Mouse (Mus musculus) bone marrow macrophage, adult 2 months (primary cell): ENCODE measurements at regions not wholly inside any gene's neighbourhood (a gene's known extent, or its start where the extent isn't known, plus 50 kb on each side); places are given as distances from the start of the nearest gene placed in this dataset.

Source experiments
- H3K27ac ChIP-seq: 2 replicates; pipeline ENCODE4 v1.5.1; 2012; ENCODE audit warnings: low read depth, low read length; ENCODE audit not compliant: insufficient read depth
- H3K4me1 ChIP-seq: 2 replicates; pipeline ENCODE4 v1.6.1; 2012; ENCODE audit warnings: low read length; ENCODE audit not compliant: control insufficient read depth, insufficient read depth
- H3K4me3 ChIP-seq: 2 replicates; pipeline ENCODE4 v1.5.1; 2012; ENCODE audit warnings: mild to moderate bottlenecking, low read length, moderate library complexity; ENCODE audit not compliant: insufficient read depth
- CTCF ChIP-seq: IDR thresholded peaks from 2 replicates; pipeline ENCODE4 v1.5.1; 2012; ENCODE audit warnings: low read depth, mild to moderate bottlenecking, low read length, moderate library complexity
- POLR2A ChIP-seq: IDR thresholded peaks from 2 replicates; pipeline ENCODE4 v1.6.1; 2012; ENCODE audit warnings: mild to moderate bottlenecking, low read depth, low read length, borderline replicate concordance

DNA sequence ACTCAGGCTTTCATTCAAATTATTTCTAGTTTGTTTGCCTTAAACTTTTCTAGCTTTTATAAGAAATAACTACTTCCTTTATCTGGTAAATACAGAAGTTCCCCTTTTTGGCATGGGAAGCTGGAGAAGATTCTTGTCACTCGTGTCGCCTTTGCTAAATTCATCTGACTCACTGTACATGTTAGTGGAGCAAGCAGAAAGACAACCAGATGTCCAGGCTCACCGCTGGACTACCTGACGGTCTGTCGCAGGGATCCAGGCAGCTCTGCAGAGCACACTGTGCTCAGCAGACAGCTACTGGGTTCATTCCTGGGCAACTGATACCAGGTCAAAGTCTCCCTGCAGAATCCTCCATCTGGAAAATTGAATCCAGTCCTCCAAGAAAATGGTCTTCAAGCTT is 85.0 kb upstream of the Mtap start:
- Histone ChIP-seq H3K27ac (peak overlapping the region; percentile 46), H3K4me3 (peak overlapping the region; percentile 21; the same call in 1 of the 2 replicates), H3K4me1 (peaks cover 2% of the 10 kb centered on the region; the same call in 1 of the 2 replicates)
- TF ChIP-seq POLR2A (no peak), CTCF (no peak)

DNA sequence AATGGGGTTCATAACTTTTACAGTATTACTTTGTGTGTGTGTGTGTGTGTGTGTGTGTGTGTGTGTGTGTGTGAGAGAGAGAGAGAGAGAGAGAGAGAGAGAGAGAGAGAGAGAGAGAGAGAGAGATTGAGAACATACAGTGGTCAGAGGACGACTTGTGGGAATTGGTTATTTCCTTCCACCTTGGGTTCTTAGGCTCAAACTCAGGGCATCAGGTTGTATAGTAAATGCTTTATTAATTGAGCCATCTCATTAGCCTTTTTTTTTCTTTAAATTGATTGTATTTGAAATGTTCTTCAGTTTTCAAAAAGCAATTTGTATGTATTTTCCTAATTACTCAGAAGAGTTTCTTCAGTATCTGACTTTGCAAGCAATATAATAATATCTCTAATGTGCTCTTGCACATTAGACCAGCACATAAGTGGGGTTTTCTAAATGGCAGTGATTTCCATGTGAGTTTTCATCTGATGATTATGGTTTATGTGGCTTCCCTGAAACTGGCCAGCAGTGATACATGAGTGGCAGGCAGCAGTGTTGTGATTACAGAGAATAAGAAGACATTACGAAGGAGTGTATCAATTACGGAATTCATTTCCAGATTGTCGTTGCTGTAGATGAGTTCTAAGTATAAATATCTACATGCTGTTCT is 86.2 kb upstream of the Mtap start:
- no peak overlapping the region for H3K4me3 ChIP-seq
- peaks cover 2% of the 10 kb centered on the region; the same call in 1 of the 2 replicates for H3K4me1 ChIP-seq
- TF ChIP-seq CTCF (no peak), POLR2A (no peak)
- no peak overlapping the region for H3K27ac ChIP-seq

DNA sequence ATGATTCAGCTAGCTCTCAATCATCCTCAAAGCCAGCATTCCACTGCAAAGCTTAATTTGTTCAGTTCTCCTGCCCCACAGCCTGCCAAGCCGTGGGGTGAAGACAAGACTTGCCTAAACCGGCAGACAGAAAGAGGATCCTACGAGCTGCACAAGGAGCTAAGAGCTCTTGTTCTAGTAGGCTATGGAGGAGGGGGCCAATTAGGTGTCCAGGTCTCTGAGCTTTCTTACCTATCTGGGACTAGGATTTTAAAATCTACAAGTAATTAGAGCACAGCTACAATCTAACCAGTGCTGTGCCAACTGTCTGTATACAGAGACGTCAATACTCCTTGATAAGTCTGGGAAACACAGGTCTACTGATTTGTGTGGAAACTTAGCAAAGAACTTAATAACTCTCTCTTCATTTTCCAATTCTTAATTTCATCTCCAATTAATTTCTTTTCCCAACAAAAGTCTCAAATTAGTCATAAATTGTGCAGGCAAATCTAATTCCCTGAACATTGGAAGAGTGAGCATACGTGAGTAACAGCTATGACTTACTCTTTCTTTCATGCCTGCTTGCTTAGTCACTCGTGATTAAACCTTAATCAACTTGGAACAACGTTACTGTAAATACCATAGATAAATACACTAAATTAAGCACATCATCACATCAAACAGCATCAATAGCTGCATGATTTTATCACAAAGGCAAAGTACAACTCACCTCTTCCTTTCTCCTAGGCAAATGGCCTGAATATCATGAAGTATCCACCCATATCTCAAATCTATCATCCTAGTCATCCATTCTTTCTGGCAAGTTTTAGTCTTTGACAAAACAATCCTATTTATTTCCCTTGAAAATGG is 87.1 kb upstream of the Mtap start:
- TF ChIP-seq CTCF: no peak
- TF ChIP-seq POLR2A: no peak
- no peak overlapping the region for H3K4me3 ChIP-seq
- peaks cover 2% of the 10 kb centered on the region; the same call in 1 of the 2 replicates for H3K4me1 ChIP-seq
- H3K27ac ChIP-seq: no peak overlapping the region

DNA sequence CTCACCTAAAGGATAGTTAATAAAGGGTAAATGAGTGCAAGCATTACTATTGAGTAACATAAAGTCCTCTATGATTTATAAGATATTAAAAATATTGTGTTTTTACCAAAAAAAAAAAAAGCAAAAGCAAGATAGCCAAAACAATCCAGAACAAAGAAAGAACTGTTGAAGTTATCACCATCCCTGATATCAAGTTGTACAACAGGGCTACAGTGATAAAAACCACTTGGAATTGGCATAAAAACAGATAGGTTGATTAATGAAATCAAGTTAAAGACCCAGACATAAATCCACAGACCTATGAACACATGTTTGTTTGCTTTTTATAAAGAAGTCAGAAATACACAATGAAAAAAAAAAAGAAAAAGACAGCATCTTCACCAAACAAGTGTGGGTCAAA is 92.4 kb upstream of the Mtap start:
- TF ChIP-seq CTCF (no peak), POLR2A (no peak)
- Histone ChIP-seq H3K4me3 (no peak overlapping the region), H3K4me1 (0 out of 2 replicates have a peak, but pooled peaks cover 4% of the 10 kb centered on the region), H3K27ac (no peak overlapping the region)

DNA sequence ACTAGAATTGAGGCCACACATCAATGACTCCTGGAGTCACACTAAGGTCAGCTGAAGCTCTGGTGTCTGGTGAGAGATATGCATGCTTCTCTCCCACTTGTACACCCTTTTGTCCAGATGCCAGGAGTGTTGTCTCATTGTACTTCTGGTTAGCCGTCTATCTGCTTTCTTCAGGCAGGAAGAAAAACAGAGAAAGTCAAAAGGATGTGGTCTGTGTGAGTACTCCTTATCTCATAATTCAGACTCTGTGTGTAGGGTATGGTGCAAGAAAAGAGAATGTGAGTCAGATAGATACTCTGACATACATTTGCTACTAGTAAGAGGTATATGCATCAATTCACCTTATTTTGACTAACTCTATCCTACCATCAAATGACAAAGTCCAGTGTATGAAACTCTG is 92.9 kb upstream of the Mtap start:
- TF ChIP-seq POLR2A: no peak
- TF ChIP-seq CTCF: no peak
- H3K27ac ChIP-seq: no peak overlapping the region
- 0 out of 2 replicates have a peak, but pooled peaks cover 4% of the 10 kb centered on the region for H3K4me1 ChIP-seq
- no peak overlapping the region for H3K4me3 ChIP-seq

DNA sequence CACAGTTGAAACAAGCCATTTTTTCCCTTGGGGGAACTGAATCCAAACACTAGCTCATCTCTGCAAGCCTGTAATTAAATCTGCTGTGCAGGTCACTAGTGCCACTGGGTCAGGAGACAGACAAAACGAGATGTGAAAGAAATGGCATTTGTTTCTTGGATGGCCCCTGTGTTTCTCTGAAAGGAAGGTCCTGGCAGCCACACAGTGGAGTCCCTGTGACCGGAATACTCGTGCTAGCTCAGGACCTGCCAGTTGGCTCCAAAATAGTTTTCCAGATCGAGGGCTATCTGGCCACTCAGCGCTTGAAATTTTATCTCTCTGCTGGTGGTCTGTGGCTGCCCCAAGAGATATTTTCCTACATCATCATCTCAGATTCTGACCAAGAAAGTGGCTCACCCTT is 96.1 kb upstream of the Mtap start:
- Histone ChIP-seq H3K27ac (no peak overlapping the region), H3K4me3 (no peak overlapping the region), H3K4me1 (peaks cover 8% of the 10 kb centered on the region)
- TF ChIP-seq POLR2A: no peak
- no peak for TF ChIP-seq CTCF

DNA sequence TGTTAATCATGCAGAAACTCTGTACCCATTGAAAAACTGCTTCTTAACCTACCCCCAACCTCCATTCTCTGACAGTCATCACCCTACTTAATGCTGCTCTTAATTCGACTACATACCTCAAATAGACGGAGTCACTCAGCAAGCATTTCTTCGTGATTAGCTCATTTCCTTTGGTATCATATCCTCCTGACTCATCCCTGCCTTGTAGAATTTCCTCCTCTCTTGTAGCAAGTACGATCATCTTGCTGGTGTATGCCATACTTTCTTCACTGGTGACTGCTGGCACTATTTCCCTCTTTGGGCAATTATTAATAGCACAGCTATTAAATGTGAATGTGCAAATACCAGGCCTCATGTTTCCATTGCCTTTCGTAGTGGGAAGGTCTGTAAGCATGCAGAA is 98.0 kb upstream of the Mtap start:
- Histone ChIP-seq H3K27ac (peak overlapping the region; percentile 46), H3K4me3 (no peak overlapping the region), H3K4me1 (peaks cover 8% of the 10 kb centered on the region)
- TF ChIP-seq POLR2A: no peak

DNA sequence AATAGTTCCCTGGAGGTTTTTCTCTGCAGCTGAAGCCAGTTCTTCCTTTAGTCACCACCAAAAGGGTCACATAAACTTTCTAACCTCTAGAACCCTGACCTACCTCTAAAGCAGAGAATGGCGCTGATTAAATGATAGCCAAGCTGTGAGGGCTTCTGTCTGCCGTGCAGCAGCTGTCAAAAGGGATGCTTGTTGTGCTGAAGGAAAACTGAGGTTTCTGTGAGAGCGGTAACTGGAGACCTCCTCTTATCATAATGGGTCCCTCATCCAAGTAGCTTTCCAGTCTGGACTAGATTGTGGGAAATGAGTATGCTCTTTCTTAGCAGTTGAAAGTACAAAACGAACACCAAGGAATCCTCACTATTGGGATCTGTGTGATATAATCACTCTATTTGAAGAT is 98.8 kb upstream of the Mtap start:
- no peak overlapping the region for H3K4me3 ChIP-seq
- H3K27ac ChIP-seq: 0 out of 2 replicates have a peak overlapping the region, but pooled peaks have one; percentile 25
- no peak for TF ChIP-seq CTCF
- peaks cover 8% of the 10 kb centered on the region for H3K4me1 ChIP-seq

DNA sequence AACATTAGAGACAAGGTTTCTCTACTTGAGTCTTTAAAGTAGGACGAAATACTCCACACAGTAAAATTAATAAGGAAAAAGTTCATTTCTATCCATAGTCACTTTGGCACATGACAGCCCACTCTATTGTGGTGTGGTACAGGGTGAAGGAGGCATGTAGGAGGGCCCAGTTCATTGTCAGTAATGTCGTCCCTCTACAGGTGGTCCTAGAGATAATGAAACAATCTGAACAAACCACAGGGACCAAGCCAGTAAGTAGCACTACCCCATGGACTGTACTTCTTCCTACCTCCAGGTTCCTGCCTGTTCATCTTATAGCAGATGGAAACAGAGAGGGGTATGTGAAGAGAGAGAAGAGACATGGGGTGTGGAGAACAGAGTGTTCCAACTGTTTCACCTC is 102.1 kb upstream of the Mtap start:
- TF ChIP-seq CTCF (no peak), POLR2A (no peak)
- peaks cover 3% of the 10 kb centered on the region for H3K4me1 ChIP-seq

DNA sequence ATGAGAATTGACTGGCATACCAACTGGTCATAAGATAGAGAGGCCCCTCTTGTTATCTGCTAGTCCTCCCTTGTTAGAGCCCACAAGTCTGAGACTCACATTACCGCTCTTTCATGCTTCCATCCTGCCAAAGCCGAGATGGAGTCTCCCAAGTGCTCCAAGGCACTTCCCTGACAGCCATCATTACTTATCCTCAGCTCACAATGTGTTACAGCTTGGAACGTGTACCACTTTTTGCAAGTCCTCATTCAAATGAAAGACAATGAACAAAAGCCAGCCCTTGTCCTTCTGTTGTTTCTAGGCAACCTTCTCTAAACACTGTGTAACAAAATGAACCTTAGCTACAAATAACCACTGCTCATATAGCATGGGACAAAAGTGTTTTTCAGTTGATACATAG is 102.6 kb upstream of the Mtap start:
- no peak overlapping the region for H3K27ac ChIP-seq
- peaks cover 3% of the 10 kb centered on the region for H3K4me1 ChIP-seq
- TF ChIP-seq POLR2A: no peak
- no peak for TF ChIP-seq CTCF
- no peak overlapping the region for H3K4me3 ChIP-seq

More for the DNA sequence above, 102.1 kb upstream of the Mtap start:
- Histone ChIP-seq H3K27ac (no peak overlapping the region), H3K4me3 (no peak overlapping the region)
